Mouse (Mus musculus): Measurements from ENCODE around the gene Wdr24. TPM values are rescaled to one million over a fixed set of nuclear protein-coding genes. Genes with fewer than 3 reads are reported as not detected.

Wdr24 gene
- polyA plus RNA-seq, 1 experiment from 2014 or later = 24.3 TPM

DNA sequence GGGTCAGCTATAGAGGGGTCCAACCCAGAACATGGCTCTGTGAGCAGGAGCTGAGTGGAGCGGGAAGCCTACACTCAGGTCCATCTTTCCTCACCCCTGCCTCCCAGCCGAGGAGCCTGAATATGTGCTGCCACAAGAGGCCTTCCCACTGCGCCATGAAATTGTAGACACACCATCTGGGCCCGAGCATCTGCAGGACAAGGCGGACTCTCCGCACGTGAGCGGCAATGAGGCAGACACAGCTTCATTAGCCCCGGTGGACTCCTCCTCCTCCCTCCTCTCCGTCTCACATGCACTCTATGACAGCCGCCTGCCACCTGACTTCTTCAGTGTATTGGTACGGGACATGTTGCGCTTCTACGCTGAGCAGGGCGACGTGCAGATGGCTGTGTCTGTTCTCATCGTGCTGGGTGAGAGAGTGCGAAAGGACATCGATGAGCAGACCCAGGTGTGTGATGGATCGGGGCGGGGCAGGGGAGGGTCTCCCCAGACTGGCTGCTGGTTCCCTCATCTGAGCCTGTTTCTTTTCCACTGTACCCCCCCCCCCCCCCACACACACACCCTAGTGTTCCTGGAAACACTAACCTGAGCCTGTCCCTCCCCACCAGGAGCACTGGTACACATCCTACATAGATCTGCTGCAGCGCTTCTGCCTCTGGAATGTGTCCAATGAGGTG is 4.3 kb downstream of the Wdr24 start:
- Histone ChIP-seq H3K27ac (0 out of 2 replicates have a peak overlapping the region, but pooled peaks have one; percentile 91), H3K4me1 (peaks cover 59% of the 10 kb centered on the region), H3K4me3 (replicated peaks) (no peak overlapping the region), H3K27me3 (replicated peaks) (no peaks in the 10 kb centered on the region), H3K36me3 (peaks cover 19% of the 10 kb centered on the region), H3K9ac (no peak overlapping the region), H3K9me3 (no peaks in the 10 kb centered on the region), H3K4me2 (no peak overlapping the region)
- WGBS = 91% methylated on average over 22 of the region's 22 CpGs
- ATAC-seq (ENCODE audit: insufficient read depth, low FRiP score, low read depth) = no peak

DNA sequence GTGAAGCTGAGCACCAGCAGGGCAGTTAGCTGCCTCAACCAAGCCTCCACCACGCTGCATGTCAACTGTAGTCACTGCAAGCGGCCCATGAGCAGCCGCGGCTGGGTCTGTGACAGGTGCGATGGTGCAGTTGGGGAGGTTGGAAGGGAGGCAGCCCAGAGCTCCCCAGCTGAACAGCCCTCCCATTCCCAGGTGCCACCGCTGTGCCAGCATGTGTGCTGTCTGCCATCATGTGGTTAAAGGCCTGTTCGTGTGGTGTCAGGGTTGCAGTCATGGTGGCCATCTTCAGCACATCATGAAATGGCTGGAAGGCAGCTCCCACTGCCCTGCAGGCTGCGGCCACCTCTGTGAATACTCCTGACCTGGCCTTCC is 4.8 kb downstream of the Wdr24 start:
- Histone ChIP-seq H3K27ac (peak overlapping the region; percentile 91; the same call in 1 of the 2 replicates), H3K27me3 (replicated peaks) (no peaks in the 10 kb centered on the region), H3K9me3 (no peaks in the 10 kb centered on the region), H3K36me3 (peaks cover 19% of the 10 kb centered on the region), H3K4me3 (replicated peaks) (peak overlapping the region; percentile 61), H3K4me2 (peak overlapping the region; percentile 75), H3K9ac (0 out of 2 replicates have a peak overlapping the region, but pooled peaks have one; percentile 14), H3K4me1 (peaks cover 59% of the 10 kb centered on the region)
- WGBS = 84% methylated on average over 8 of the region's 8 CpGs
- ATAC-seq (ENCODE audit: insufficient read depth, low FRiP score, low read depth) = no peak

- H3K27ac ChIP-seq = peak within 1 kb of the TSS; percentile 91
- H3K4me1 ChIP-seq = peaks cover 61% of the 10 kb centered on the region
- no peaks in the 10 kb centered on the region for H3K9me3 ChIP-seq
- H3K36me3 ChIP-seq = peaks cover 19% of the 10 kb centered on the region
- under 1% methylated on average over 32 of the region's 32 CpGs for WGBS
- peak within 1 kb of the TSS; percentile 61 for H3K4me3 ChIP-seq (replicated peaks)
- peak within 1 kb of the TSS; percentile 60; the same call in 1 of the 2 replicates for H3K9ac ChIP-seq
- peak; percentile 28 for ATAC-seq (ENCODE audit: insufficient read depth, low FRiP score, low read depth)
- peak within 1 kb of the TSS; percentile 75 for H3K4me2 ChIP-seq
- H3K27me3 ChIP-seq (replicated peaks) = no peaks in the 10 kb centered on the region
Observed at GRCm38 (mm10) chr17:25828712-25829557, 5.5 kb downstream of the Wdr24 start, which contains the start of gene Jmjd8. Jmjd8 (plus strand) TSS chr17:25828867.

- ATAC-seq (ENCODE audit: insufficient read depth, low FRiP score, low read depth) = no peak
- peaks cover 61% of the 10 kb centered on the region for H3K4me1 ChIP-seq
- peaks cover 19% of the 10 kb centered on the region for H3K36me3 ChIP-seq
- peak overlapping the region; percentile 75 for H3K4me2 ChIP-seq
- H3K9me3 ChIP-seq = no peaks in the 10 kb centered on the region
- H3K9ac ChIP-seq = peak overlapping the region; percentile 60; the same call in 1 of the 2 replicates
- 36% methylated on average over 8 of the region's 8 CpGs for WGBS
- no peaks in the 10 kb centered on the region for H3K27me3 ChIP-seq (replicated peaks)
- H3K27ac ChIP-seq = peak overlapping the region; percentile 91
- H3K4me3 ChIP-seq (replicated peaks) = peak overlapping the region; percentile 61
Observed at GRCm38 (mm10) chr17:25829558-25830017, 6.2 kb downstream of the Wdr24 start.

DNA sequence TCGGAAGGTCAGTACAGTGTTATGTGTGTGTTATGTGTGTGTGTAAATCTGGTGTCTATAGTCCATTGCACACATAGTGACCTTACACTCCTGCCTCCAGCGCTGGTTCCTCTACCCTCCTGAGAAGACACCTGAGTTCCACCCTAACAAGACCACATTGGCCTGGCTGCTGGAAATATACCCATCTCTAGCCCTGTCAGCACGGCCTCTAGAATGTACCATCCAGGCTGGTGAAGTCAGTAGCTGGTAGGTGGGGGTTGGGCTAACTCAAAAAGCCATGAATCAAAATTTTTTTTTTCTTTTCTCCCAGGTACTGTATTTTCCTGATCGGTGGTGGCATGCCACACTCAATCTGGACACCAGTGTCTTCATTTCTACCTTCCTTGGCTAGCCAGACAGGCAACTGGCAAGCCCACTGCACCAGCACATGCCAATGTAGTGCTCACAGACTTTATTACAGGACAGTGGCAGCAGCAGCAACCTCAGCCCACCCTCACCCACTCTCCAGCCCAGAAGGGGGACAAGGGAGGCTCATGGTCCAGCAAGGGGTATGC is 6.8 kb downstream of the Wdr24 start:
- Histone ChIP-seq H3K9me3 (no peaks in the 10 kb centered on the region), H3K4me1 (peaks cover 61% of the 10 kb centered on the region), H3K27ac (peak overlapping the region; percentile 91; the same call in 1 of the 2 replicates), H3K9ac (no peak overlapping the region), H3K4me2 (peak overlapping the region; percentile 95), H3K4me3 (replicated peaks) (peak overlapping the region; percentile 89; the same call in 1 of the 2 replicates), H3K36me3 (peaks cover 19% of the 10 kb centered on the region), H3K27me3 (replicated peaks) (no peaks in the 10 kb centered on the region)
- WGBS = 80% methylated on average over 4 of the region's 4 CpGs
- no peak for ATAC-seq (ENCODE audit: insufficient read depth, low FRiP score, low read depth)

GRCm38 (mm10) chr17:25830806-25831431 is 7.5 kb downstream of the Wdr24 start:
- peaks cover 64% of the 10 kb centered on the region for H3K4me1 ChIP-seq
- peak overlapping the region; percentile 89; the same call in 1 of the 2 replicates for H3K4me3 ChIP-seq (replicated peaks)
- WGBS = 83% methylated on average over 14 of the region's 14 CpGs
- no peak for ATAC-seq (ENCODE audit: insufficient read depth, low FRiP score, low read depth)
- no peaks in the 10 kb centered on the region for H3K27me3 ChIP-seq (replicated peaks)
- H3K9ac ChIP-seq = no peak overlapping the region
- peak overlapping the region; percentile 95; the same call in 1 of the 2 replicates for H3K4me2 ChIP-seq
- H3K36me3 ChIP-seq = peaks cover 19% of the 10 kb centered on the region
- H3K27ac ChIP-seq = no peak overlapping the region
- H3K9me3 ChIP-seq = no peaks in the 10 kb centered on the region

- H3K9me3 ChIP-seq = no peaks in the 10 kb centered on the region
- peak overlapping the region; percentile 95 for H3K4me2 ChIP-seq
- H3K9ac ChIP-seq = peak overlapping the region; percentile 94
- no peaks in the 10 kb centered on the region for H3K27me3 ChIP-seq (replicated peaks)
- H3K27ac ChIP-seq = peak overlapping the region; percentile 97
- H3K4me3 ChIP-seq (replicated peaks) = peak overlapping the region; percentile 89
- 49% methylated on average over 21 of the region's 21 CpGs for WGBS
- H3K4me1 ChIP-seq = peaks cover 71% of the 10 kb centered on the region
- ATAC-seq (ENCODE audit: insufficient read depth, low FRiP score, low read depth) = no peak
- peaks cover 19% of the 10 kb centered on the region for H3K36me3 ChIP-seq
Observed at GRCm38 (mm10) chr17:25831451-25832281, 8.2 kb downstream of the Wdr24 start.

- ATAC-seq (ENCODE audit: insufficient read depth, low FRiP score, low read depth) = peak; percentile 89
- Histone ChIP-seq H3K27ac (peak overlapping the region; percentile 97), H3K36me3 (peaks cover 14% of the 10 kb centered on the region), H3K9ac (peak overlapping the region; percentile 94), H3K4me1 (peaks cover 78% of the 10 kb centered on the region), H3K9me3 (no peaks in the 10 kb centered on the region), H3K27me3 (replicated peaks) (no peaks in the 10 kb centered on the region), H3K4me2 (peak overlapping the region; percentile 95), H3K4me3 (replicated peaks) (peak overlapping the region; percentile 89)
- WGBS = under 1% methylated on average over 77 of the region's 77 CpGs
Observed at GRCm38 (mm10) chr17:25832436-25833290, 9.2 kb downstream of the Wdr24 start.

DNA sequence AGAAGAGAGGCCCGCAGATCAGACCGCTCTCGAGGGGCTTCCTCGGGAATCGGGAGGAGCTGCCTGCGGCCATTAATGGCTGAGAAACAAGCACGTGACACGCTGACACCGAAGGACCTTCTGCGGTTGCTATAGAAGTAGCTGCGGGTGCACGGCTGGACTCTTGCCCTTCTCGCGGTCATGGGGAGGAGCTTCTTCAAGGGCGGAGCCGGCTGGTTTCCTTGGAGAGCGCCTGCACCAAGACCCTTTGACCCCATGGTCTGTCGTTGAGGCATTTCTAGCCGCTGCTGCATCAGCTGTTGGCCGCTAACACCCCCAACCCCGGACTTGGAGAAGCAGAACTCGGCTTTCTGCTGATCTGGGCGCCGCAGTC is 9.8 kb downstream of the Wdr24 start, which contains the start of gene Stub1:
Gene Stub1 (minus strand): TSS at position 114 of the 373 bp plus-strand sequence.
- peak; percentile 61 for ATAC-seq (ENCODE audit: insufficient read depth, low FRiP score, low read depth)
- WGBS = 0% methylated on average over 24 of the region's 24 CpGs
- Histone ChIP-seq H3K36me3 (peaks cover 13% of the 10 kb centered on the region), H3K27ac (peak within 1 kb of the TSS; percentile 97), H3K9ac (peak within 1 kb of the TSS; percentile 94), H3K27me3 (replicated peaks) (no peaks in the 10 kb centered on the region), H3K9me3 (no peaks in the 10 kb centered on the region), H3K4me3 (replicated peaks) (peak within 1 kb of the TSS; percentile 89), H3K4me1 (peaks cover 74% of the 10 kb centered on the region), H3K4me2 (peak within 1 kb of the TSS; percentile 95)

- no peaks in the 10 kb centered on the region for H3K9me3 ChIP-seq
- peak overlapping the region; percentile 81 for H3K4me2 ChIP-seq
- H3K9ac ChIP-seq = peak overlapping the region; percentile 70
- peak overlapping the region; percentile 97 for H3K27ac ChIP-seq
- H3K4me3 ChIP-seq (replicated peaks) = peak overlapping the region; percentile 89
- 15% methylated on average over 6 of the region's 6 CpGs for WGBS
- no peak for ATAC-seq (ENCODE audit: insufficient read depth, low FRiP score, low read depth)
- peaks cover 73% of the 10 kb centered on the region for H3K4me1 ChIP-seq
- H3K27me3 ChIP-seq (replicated peaks) = no peaks in the 10 kb centered on the region
- peaks cover 17% of the 10 kb centered on the region for H3K36me3 ChIP-seq
Observed at GRCm38 (mm10) chr17:25833961-25834594, 10.7 kb downstream of the Wdr24 start.
